Mouse (Mus musculus): ENCODE measurements around the gene Kit. TPM values are rescaled to one million over a fixed set of nuclear protein-coding genes. Genes with fewer than 3 reads are reported as not detected.

The Kit gene
- total RNA-seq, 2 experiments from 2014 or later = 77.5 to 87.4 TPM

GRCm38 (mm10) chr5:75574151-75574851, 415 bp upstream of the Kit start:
- TF ChIP-seq CTCF (conservative IDR thresholded peaks at IDR 0.05) = no peak
- no peak overlapping the region for H3K27ac ChIP-seq
- peak overlapping the region; percentile 72 for H3K4me3 ChIP-seq
- DNase-seq (ENCODE audit: low spot score in 2 of 2) = no peak

- peak overlapping the region; percentile 77 for H3K27ac ChIP-seq
- H3K4me3 ChIP-seq = peak overlapping the region; percentile 72
- peak; percentile 68 for TF ChIP-seq CTCF (conservative IDR thresholded peaks at IDR 0.05)
- DNase-seq (ENCODE audit: low spot score in 2 of 2) = peak; percentile 25 to 26
Measured at GRCm38 (mm10) chr5:75575567-75576515, 1.1 kb downstream of the Kit start.

GRCm38 (mm10) chr5:75576741-75577140, 2.0 kb downstream of the Kit start:
- H3K27ac ChIP-seq = peak overlapping the region; percentile 77; the same call in 1 of the 2 replicates
- peak overlapping the region; percentile 72 for H3K4me3 ChIP-seq
- no peak for TF ChIP-seq CTCF (conservative IDR thresholded peaks at IDR 0.05)
- no peak for DNase-seq (ENCODE audit: low spot score in 2 of 2)

GRCm38 (mm10) chr5:75578141-75578540, 3.4 kb downstream of the Kit start:
- TF ChIP-seq CTCF (conservative IDR thresholded peaks at IDR 0.05) = no peak
- no peak overlapping the region for H3K27ac ChIP-seq
- H3K4me3 ChIP-seq = no peak overlapping the region
- DNase-seq (ENCODE audit: low spot score in 2 of 2) = no peak

- no peak for TF ChIP-seq CTCF (conservative IDR thresholded peaks at IDR 0.05)
- H3K27ac ChIP-seq = no peak overlapping the region
- no peak for DNase-seq (ENCODE audit: low spot score in 2 of 2)
- no peak overlapping the region for H3K4me3 ChIP-seq
Measured at GRCm38 (mm10) chr5:75579244-75579643, 4.5 kb downstream of the Kit start.

- DNase-seq (ENCODE audit: low spot score in 2 of 2) = no peak
- Histone ChIP-seq H3K4me3 (no peak overlapping the region), H3K27ac (no peak overlapping the region)
- no peak for TF ChIP-seq CTCF (conservative IDR thresholded peaks at IDR 0.05)
Measured at GRCm38 (mm10) chr5:75579646-75580268, 5.0 kb downstream of the Kit start.

GRCm38 (mm10) chr5:75581926-75582325, 7.2 kb downstream of the Kit start:
- no peak overlapping the region for H3K4me3 ChIP-seq
- no peak for TF ChIP-seq CTCF (conservative IDR thresholded peaks at IDR 0.05)

GRCm38 (mm10) chr5:75587781-75588180, 13.1 kb downstream of the Kit start:
- no peak for DNase-seq (ENCODE audit: low spot score in 2 of 2)
- TF ChIP-seq CTCF (conservative IDR thresholded peaks at IDR 0.05) = no peak
- Histone ChIP-seq H3K4me3 (no peak overlapping the region), H3K27ac (no peak overlapping the region)

More at GRCm38 (mm10) chr5:75581926-75582325, 7.2 kb downstream of the Kit start:
- H3K27ac ChIP-seq = no peak overlapping the region
- DNase-seq (ENCODE audit: low spot score in 2 of 2) = no peak

- no peak overlapping the region for H3K27ac ChIP-seq
- H3K4me3 ChIP-seq = no peak overlapping the region
- no peak for TF ChIP-seq CTCF (conservative IDR thresholded peaks at IDR 0.05)
- DNase-seq (ENCODE audit: low spot score in 2 of 2) = no peak
Measured at GRCm38 (mm10) chr5:75589552-75590346, 15.0 kb downstream of the Kit start.

GRCm38 (mm10) chr5:75590961-75591360, 16.2 kb downstream of the Kit start:
- H3K4me3 ChIP-seq = no peak overlapping the region
- no peak for DNase-seq (ENCODE audit: low spot score in 2 of 2)
- H3K27ac ChIP-seq = no peak overlapping the region
- no peak for TF ChIP-seq CTCF (conservative IDR thresholded peaks at IDR 0.05)

- TF ChIP-seq CTCF (conservative IDR thresholded peaks at IDR 0.05) = no peak
Measured at GRCm38 (mm10) chr5:75591567-75591966, 16.9 kb downstream of the Kit start.

GRCm38 (mm10) chr5:75595319-75595718, 20.6 kb downstream of the Kit start:
- no peak for TF ChIP-seq CTCF (conservative IDR thresholded peaks at IDR 0.05)
- DNase-seq (ENCODE audit: low spot score in 2 of 2) = no peak
- Histone ChIP-seq H3K27ac (no peak overlapping the region), H3K4me3 (no peak overlapping the region)

More at GRCm38 (mm10) chr5:75591567-75591966, 16.9 kb downstream of the Kit start:
- H3K4me3 ChIP-seq = no peak overlapping the region
- no peak overlapping the region for H3K27ac ChIP-seq
- DNase-seq (ENCODE audit: low spot score in 2 of 2) = no peak

Measured in layer of hippocampus, adult 2 months (tissue).